Mouse (Mus musculus) heart, adult 2 months (tissue): ENCODE results near the gene Hoxb4.

Source experiments
- CTCF ChIP-seq: fragments of 200-600 bp; IDR thresholded peaks from 2 replicates; pipeline ENCODE4 v1.8.1; 2022; ENCODE audit warnings: antibody characterized with exemption, mild to moderate bottlenecking, moderate library complexity
- EP300 ChIP-seq: fragments of 200-500 bp; IDR thresholded peaks from 2 replicates; pipeline ENCODE4 v1.6.1; 2011; ENCODE audit warnings: low read depth, low read length, control low read depth; ENCODE audit not compliant: insufficient read depth
- POLR2A ChIP-seq: fragments of 200-500 bp; IDR thresholded peaks from 2 replicates; pipeline ENCODE4 v1.6.1; 2011; ENCODE audit warnings: mild to moderate bottlenecking, low read depth, low read length, control low read depth; ENCODE audit not compliant: insufficient read depth

DNA sequence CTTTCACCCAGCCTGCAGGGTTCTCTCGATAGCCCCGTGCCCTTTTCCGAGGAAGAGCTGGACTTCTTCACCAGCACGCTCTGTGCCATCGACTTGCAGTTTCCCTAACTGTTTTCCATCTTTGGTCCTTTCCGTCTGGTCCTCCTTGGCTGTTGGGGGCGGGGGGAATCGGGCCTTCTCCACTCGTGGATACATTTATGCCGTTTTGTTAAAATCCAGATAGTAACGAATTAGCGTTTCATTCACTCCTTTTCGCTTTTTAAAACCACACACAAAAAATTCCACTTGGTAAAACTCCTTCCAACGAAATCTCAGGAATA lies 35.4 kb downstream of the Hoxb4 start:
- TF ChIP-seq EP300 (no peak), CTCF (no peak), POLR2A (no peak)
